Mouse (Mus musculus) liver, adult 2 months (tissue): ENCODE data around the gene Sarnp.

Source experiments
- CTCF ChIP-seq: fragments of 200-500 bp; IDR thresholded peaks from 2 replicates; pipeline ENCODE4 v1.5.1; 2011; ENCODE audit warnings: low read depth, low read length, control low read depth
- POLR2A ChIP-seq: fragments of 200-500 bp; IDR thresholded peaks from 2 replicates; pipeline ENCODE4 v1.6.1; 2011; ENCODE audit warnings: low read length, control low read depth; ENCODE audit not compliant: insufficient read depth; ENCODE audit errors: extremely low read depth

GRCm38 (mm10) chr10:128793258-128793657, 23.9 kb upstream of the Sarnp start:
- TF ChIP-seq CTCF = no peak
- no peak for TF ChIP-seq POLR2A
